Mouse (Mus musculus): ENCODE measurements around the gene Crygn. TPM values are rescaled to one million over a fixed set of nuclear protein-coding genes. Genes with fewer than 3 reads are reported as not detected.

The Crygn gene
- total and polyA plus RNA-seq, 3 experiments, result 2.0 TPM; not detected in 2

DNA sequence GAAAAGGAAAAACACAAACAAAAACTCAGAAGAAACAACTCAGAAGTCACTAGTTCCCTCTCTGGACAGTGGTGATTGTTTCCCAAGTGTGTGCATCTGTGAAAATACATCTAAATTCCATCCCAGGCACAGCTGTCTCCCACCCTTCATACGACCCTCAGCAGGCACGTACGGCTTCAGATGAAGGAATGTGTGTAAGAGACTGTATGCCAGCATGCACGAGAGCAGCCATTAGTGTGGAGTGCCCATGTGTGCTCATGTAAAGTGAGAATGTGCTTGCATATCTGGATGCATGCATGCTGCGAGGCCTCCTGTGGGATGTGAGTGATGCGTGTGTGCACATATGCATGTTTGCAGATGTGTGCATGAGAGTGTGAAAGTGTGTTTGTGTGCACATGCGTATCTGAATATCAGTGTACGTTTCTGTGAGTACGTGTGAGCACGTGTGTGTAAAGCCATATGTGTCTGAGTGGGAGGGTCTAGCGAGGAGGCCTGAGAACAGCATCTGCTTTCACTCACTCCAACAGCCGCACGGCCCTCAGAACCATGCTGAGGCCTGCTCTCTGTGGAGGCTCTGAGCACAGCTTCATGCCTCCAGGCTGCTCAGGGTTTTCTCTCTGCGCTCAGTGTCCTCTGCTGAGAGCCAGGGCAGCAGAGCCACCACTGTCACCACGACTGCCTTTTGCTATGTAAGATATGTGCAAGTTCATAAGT is 16.5 kb downstream of the Crygn start:
- no peaks in the 10 kb centered on the region for H3K9me3 ChIP-seq (replicated peaks; ENCODE audit: low read length)

DNA sequence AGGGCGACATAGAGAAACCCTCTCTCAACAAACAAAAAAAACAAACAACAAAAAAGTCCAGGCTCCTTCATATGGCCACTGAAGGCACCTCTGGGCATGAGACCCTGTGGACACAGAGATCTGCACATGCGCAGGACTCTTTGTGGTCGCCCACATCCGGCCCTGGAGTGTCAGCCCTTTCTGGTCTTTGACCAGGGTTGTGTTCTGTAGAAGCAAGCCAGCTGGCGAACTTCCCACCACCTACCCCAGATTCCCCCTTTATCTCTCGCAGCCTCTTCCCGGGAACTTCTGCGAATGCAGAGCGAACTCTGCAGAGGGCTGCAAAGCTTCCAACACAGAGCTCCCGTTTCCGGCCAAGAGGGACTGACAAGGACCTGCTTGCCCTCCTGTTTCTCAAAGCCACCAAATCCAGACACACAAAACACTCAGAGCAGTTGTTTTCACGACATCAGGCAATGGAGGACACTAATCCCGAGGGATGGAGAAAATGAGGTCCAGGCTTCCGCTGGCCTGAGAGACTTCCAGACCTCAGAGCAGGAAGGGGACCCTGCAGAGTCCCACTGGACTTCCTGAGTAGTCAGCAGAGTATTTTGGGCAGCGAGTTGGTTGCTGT is 18.6 kb downstream of the Crygn start:
- no peaks in the 10 kb centered on the region for H3K79me2 ChIP-seq (replicated peaks; ENCODE audit: control insufficient read depth, extremely low read depth, insufficient read depth, poor library complexity, severe bottlenecking)
- no peak for DNase-seq (ENCODE audit: extremely low read depth)

More for the DNA sequence above, 16.5 kb downstream of the Crygn start:
- DNase-seq (ENCODE audit: extremely low read depth), result no peak
- Histone ChIP-seq H3K4me1 (ENCODE audit: control insufficient read depth in 1 of 2, insufficient read depth in 2 of 2) (no peaks in the 10 kb centered on the region; a peak in 1 of 4 replicates), H3K4me3 (replicated peaks in 1 of 3; ENCODE audit: low read depth in 2 of 3, low read length in 2 of 3, poor library complexity in 1 of 3) (no peak overlapping the region), H3K4me2 (ENCODE audit: insufficient read depth, low read depth, poor library complexity, severe bottlenecking) (no peak overlapping the region), H3K79me2 (replicated peaks; ENCODE audit: control insufficient read depth, extremely low read depth, insufficient read depth, poor library complexity, severe bottlenecking) (no peaks in the 10 kb centered on the region), H3K36me3 (replicated peaks in 1 of 2; ENCODE audit: control insufficient read depth in 1 of 2, insufficient read depth in 1 of 2, low read length in 1 of 2) (no peaks in the 10 kb centered on the region), H3K9ac (ENCODE audit: insufficient read depth, low read depth) (no peak overlapping the region), H3K27me3 (replicated peaks) (peaks cover 2% of the 10 kb centered on the region), H3K27ac (ENCODE audit: insufficient read depth, low read depth) (no peak overlapping the region)
- TF ChIP-seq MXI1 (IDR thresholded peaks at IDR 0.05; ENCODE audit: low read depth, low read length) (no peak), JUND (conservative IDR thresholded peaks at IDR 0.05; ENCODE audit: low read depth, low read length) (no peak), ZMIZ1 (IDR thresholded peaks at IDR 0.05; ENCODE audit: low read depth, low read length) (no peak), MAZ (IDR thresholded peaks at IDR 0.05; ENCODE audit: low read depth, low read length) (no peak), IRF4 (IDR thresholded peaks at IDR 0.05; ENCODE audit: low read depth, low read length) (no peak), MEF2A (IDR thresholded peaks at IDR 0.05; ENCODE audit: borderline replicate concordance, low read depth, low read length) (no peak), POLR2A (IDR thresholded peaks at IDR 0.05; ENCODE audit: low read depth, low read length) (no peak), ZKSCAN1 (IDR thresholded peaks at IDR 0.05; ENCODE audit: borderline replicate concordance, low read depth, low read length) (no peak)
- in situ Hi-C loops (cut with MboI; ENCODE audit: low pct_ligation_motif_present, low pct_unique_long_range_greater_than_20kb, low sequenced_read_pairs), result no loop called here
- dilution Hi-C loops (cut with MboI; ENCODE audit: extremely low pct_ligation_motif_present, extremely low pct_unique_long_range_greater_than_20kb, low sequenced_read_pairs), result no loop called here

DNA sequence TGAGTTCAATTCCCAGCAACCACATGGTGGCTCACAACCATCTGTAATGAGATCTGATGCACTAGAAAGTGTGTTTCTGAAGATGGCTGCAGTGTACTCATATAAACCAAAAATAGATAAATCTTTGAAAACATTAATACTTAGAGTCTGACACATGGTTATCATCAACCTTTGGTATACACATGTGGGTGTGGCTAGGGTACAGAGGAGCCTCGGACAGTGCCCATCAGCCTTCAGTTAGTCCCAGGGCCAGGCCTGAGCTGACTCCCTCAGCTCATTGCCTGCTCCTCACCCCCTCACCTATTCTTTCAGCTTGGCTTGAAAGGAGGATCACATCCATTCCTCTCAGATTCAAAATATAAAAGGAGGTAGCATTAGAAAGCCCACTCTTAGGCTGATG is 19.3 kb downstream of the Crygn start:
- in situ Hi-C loops (cut with MboI; ENCODE audit: low pct_ligation_motif_present, low pct_unique_long_range_greater_than_20kb, low sequenced_read_pairs), result no loop called here

More for the DNA sequence above, 18.6 kb downstream of the Crygn start:
- no peaks in the 10 kb centered on the region for H3K9me3 ChIP-seq (replicated peaks; ENCODE audit: low read length)
- H3K36me3 ChIP-seq (replicated peaks in 1 of 2; ENCODE audit: control insufficient read depth in 1 of 2, insufficient read depth in 1 of 2, low read length in 1 of 2), result no peaks in the 10 kb centered on the region
- peak overlapping the region; percentile 1; the same call in 1 of the 2 replicates for H3K4me2 ChIP-seq (ENCODE audit: insufficient read depth, low read depth, poor library complexity, severe bottlenecking)
- in situ Hi-C loops (cut with MboI; ENCODE audit: low pct_ligation_motif_present, low pct_unique_long_range_greater_than_20kb, low sequenced_read_pairs) (no loop called here), dilution Hi-C loops (cut with MboI; ENCODE audit: extremely low pct_ligation_motif_present, extremely low pct_unique_long_range_greater_than_20kb, low sequenced_read_pairs) (no loop called here)
- no peak overlapping the region for H3K4me3 ChIP-seq (replicated peaks in 1 of 3; ENCODE audit: low read depth in 2 of 3, low read length in 2 of 3, poor library complexity in 1 of 3)
- no peaks in the 10 kb centered on the region for H3K27me3 ChIP-seq (replicated peaks)
- H3K4me1 ChIP-seq (ENCODE audit: control insufficient read depth in 1 of 2, insufficient read depth in 2 of 2), result no peaks in the 10 kb centered on the region
- TF ChIP-seq ZNF384 (IDR thresholded peaks at IDR 0.05; ENCODE audit: low read depth, low read length), result no peak
- peak; percentile 77 for TF ChIP-seq NRF1 (IDR thresholded peaks at IDR 0.05; ENCODE audit: low read depth, low read length)
- H3K9ac ChIP-seq (ENCODE audit: insufficient read depth, low read depth), result no peak overlapping the region
- H3K27ac ChIP-seq (ENCODE audit: insufficient read depth, low read depth), result no peak overlapping the region

More for the DNA sequence above, 19.3 kb downstream of the Crygn start:
- DNase-seq (ENCODE audit: extremely low read depth), result no peak
- Histone ChIP-seq H3K36me3 (replicated peaks in 1 of 2; ENCODE audit: control insufficient read depth in 1 of 2, insufficient read depth in 1 of 2, low read length in 1 of 2) (no peaks in the 10 kb centered on the region), H3K4me1 (ENCODE audit: control insufficient read depth in 1 of 2, insufficient read depth in 2 of 2) (no peaks in the 10 kb centered on the region), H3K79me2 (replicated peaks; ENCODE audit: control insufficient read depth, extremely low read depth, insufficient read depth, poor library complexity, severe bottlenecking) (no peaks in the 10 kb centered on the region), H3K27ac (ENCODE audit: insufficient read depth, low read depth) (no peak overlapping the region), H3K4me2 (ENCODE audit: insufficient read depth, low read depth, poor library complexity, severe bottlenecking) (no peak overlapping the region), H3K4me3 (replicated peaks in 1 of 3; ENCODE audit: low read depth in 2 of 3, low read length in 2 of 3, poor library complexity in 1 of 3) (no peak overlapping the region), H3K9ac (ENCODE audit: insufficient read depth, low read depth) (no peak overlapping the region), H3K27me3 (replicated peaks) (no peaks in the 10 kb centered on the region), H3K9me3 (replicated peaks; ENCODE audit: low read length) (no peaks in the 10 kb centered on the region)
- dilution Hi-C loops (cut with MboI; ENCODE audit: extremely low pct_ligation_motif_present, extremely low pct_unique_long_range_greater_than_20kb, low sequenced_read_pairs), result no loop called here
- TF ChIP-seq MAFK (IDR thresholded peaks at IDR 0.05; ENCODE audit: insufficient replicate concordance, low read length) (no peak), NELFE (IDR thresholded peaks at IDR 0.05; ENCODE audit: low read depth, low read length) (no peak), TBP (conservative IDR thresholded peaks at IDR 0.05; ENCODE audit: low read depth, low read length) (no peak), USF2 (conservative IDR thresholded peaks at IDR 0.05; ENCODE audit: low read depth, low read length) (no peak), GABPA (IDR thresholded peaks at IDR 0.05; ENCODE audit: insufficient replicate concordance, low read depth, low read length) (no peak), SIN3A (IDR thresholded peaks at IDR 0.05; ENCODE audit: low read length) (no peak), MXI1 (IDR thresholded peaks at IDR 0.05; ENCODE audit: low read depth, low read length) (no peak), SMC3 (IDR thresholded peaks at IDR 0.05; ENCODE audit: low read depth, low read length) (no peak), POLR2AphosphoS2 (IDR thresholded peaks at IDR 0.05; ENCODE audit: low read depth, low read length) (no peak), ZC3H11A (IDR thresholded peaks at IDR 0.05; ENCODE audit: low read depth, low read length) (no peak)
